ENCODE assay signal across 16 mouse cellular contexts in genomic region chr5:52008942-52009341, GRCm38 (mm10).
"Had no signal": no experiment of that assay in that cellular context is flagged by ENCODE, and none has a peak within 500 bp of the region (broad histone marks: within the 10 kb centered on the region; RNA-seq: fewer than 3 reads in every experiment).

No protein-coding gene starts in this region.

- H3K36me3 ChIP-seq: midbrain, embryonic 10.5 days; midbrain, embryonic 12.5 days; neural tube, embryonic 12.5 days; stomach, embryonic 15.5 days had no signal

- H3K9me3 ChIP-seq: midbrain, embryonic 10.5 days; midbrain, embryonic 12.5 days; neural tube, embryonic 12.5 days; stomach, embryonic 15.5 days had no signal

- H3K4me1 ChIP-seq: midbrain, embryonic 10.5 days; midbrain, embryonic 12.5 days; neural tube, embryonic 12.5 days; stomach, embryonic 15.5 days had no signal

- H3K9ac ChIP-seq: lung, embryonic 14.5 days; midbrain, embryonic 12.5 days; neural tube, embryonic 12.5 days; stomach, embryonic 15.5 days had no signal

- H3K27me3 ChIP-seq: midbrain, embryonic 12.5 days; neural tube, embryonic 12.5 days; stomach, embryonic 15.5 days had no signal

- H3K4me3 ChIP-seq: midbrain, embryonic 10.5 days; midbrain, embryonic 12.5 days; myocyte; neural tube, embryonic 12.5 days; stomach, embryonic 15.5 days had no signal

- ATAC-seq: midbrain, embryonic 16.5 days had no signal

- DNase-seq: lung, adult 18-20 months; lung, embryonic 14.5 days; lung, postnatal 10 days; lung, postnatal 4 days; midbrain, embryonic 14.5 days; right cerebral cortex, postnatal 14 days; thymus, adult 2 months; thymus, postnatal 25 days; thymus, postnatal 4 days had no signal

- H3K27ac ChIP-seq: midbrain, embryonic 10.5 days; midbrain, embryonic 12.5 days; neural tube, embryonic 12.5 days; stomach, embryonic 15.5 days; stomach, postnatal 0 days had no signal

- H3K4me2 ChIP-seq: lung, embryonic 14.5 days; midbrain, embryonic 12.5 days; neural tube, embryonic 12.5 days; stomach, embryonic 15.5 days had no signal
